Mouse (Mus musculus) ES-Bruce4 (cell line): Measurements from ENCODE around the gene Ikbke. TPM values are rescaled to one million over a fixed set of nuclear protein-coding genes. Genes with fewer than 3 reads are reported as not detected.

Source experiments
- H3K27ac ChIP-seq: 2 replicates; pipeline ENCODE4 v1.5.1; 2012; ENCODE audit warnings: low read length, inconsistent platforms; ENCODE audit not compliant: insufficient read depth
- H3K27me3 ChIP-seq: 2 replicates; pipeline ENCODE4 v1.6.1; 2012; ENCODE audit warnings: mild to moderate bottlenecking, low read length, inconsistent platforms; ENCODE audit not compliant: control insufficient read depth, poor library complexity, insufficient read depth, severe bottlenecking
- H3K36me3 ChIP-seq: 2 replicates; pipeline ENCODE4 v1.6.1; 2012; ENCODE audit warnings: inconsistent platforms, mild to moderate bottlenecking, low read length, moderate library complexity; ENCODE audit not compliant: control insufficient read depth, poor library complexity, insufficient read depth, severe bottlenecking
- H3K4me1 ChIP-seq: one replicate; pipeline ENCODE4 v1.8.1; 2011; ENCODE audit warnings: low read length; ENCODE audit not compliant: control insufficient read depth, insufficient read depth
- H3K4me3 ChIP-seq: 2 replicates; pipeline ENCODE4 v1.5.1; 2011; ENCODE audit warnings: low read depth, mild to moderate bottlenecking, low read length
- H3K9ac ChIP-seq: 2 replicates; pipeline ENCODE4 v1.6.1; 2012; ENCODE audit warnings: low read depth, mild to moderate bottlenecking, inconsistent platforms; ENCODE audit not compliant: poor library complexity, severe bottlenecking
- H3K9me3 ChIP-seq: replicated peaks from 2 replicates; pipeline ENCODE4 v1.6.1; 2012; ENCODE audit warnings: mild to moderate bottlenecking, low read length, inconsistent platforms; ENCODE audit not compliant: control insufficient read depth, poor library complexity, insufficient read depth, severe bottlenecking
- CTCF ChIP-seq: IDR thresholded peaks from one replicate; pipeline ENCODE4 v1.8.1; 2011; ENCODE audit warnings: low read depth, low read length
- EP300 ChIP-seq: IDR thresholded peaks from 2 replicates; pipeline ENCODE4 v1.6.1; 2011; ENCODE audit warnings: low read depth, low read length; ENCODE audit not compliant: insufficient read depth
- POLR2A ChIP-seq: IDR thresholded peaks from one replicate; pipeline ENCODE4 v1.8.1; 2011; ENCODE audit warnings: low read length; ENCODE audit not compliant: insufficient read depth
- polyA plus RNA-seq: library from polyadenylated mRNA; stranded (reverse); fragments of >200 nt; gene quantifications from 2 replicates; pipeline ENCODE4 v1.2.4, GENCODE M21; 2011; ENCODE audit warnings: low read depth; ENCODE audit not compliant: missing spikeins, insufficient read depth, insufficient read length

Ikbke gene
- polyA plus RNA-seq, 1 experiment: 4.0 TPM

GRCm38 (mm10) chr1:131204461-131204860, 74.9 kb downstream of the Ikbke start:
- no peaks in the 10 kb centered on the region for H3K27me3 ChIP-seq
- TF ChIP-seq CTCF (no peak), POLR2A (no peak), EP300 (no peak)
- no peak overlapping the region for H3K9ac ChIP-seq

More at GRCm38 (mm10) chr1:131204461-131204860, 74.9 kb downstream of the Ikbke start:
- Histone ChIP-seq H3K4me1 (no peaks in the 10 kb centered on the region), H3K4me3 (no peak overlapping the region), H3K27ac (no peak overlapping the region), H3K9me3 (no peaks in the 10 kb centered on the region), H3K36me3 (no peaks in the 10 kb centered on the region)

Other genes starting within 250 kb of the Ikbke start
- gene Mapkapk2, start 181.8 kb downstream of the Ikbke start, polyA plus RNA-seq: 64.9 and 65.1 TPM in 2 replicates
- 27.3 and 27.6 TPM in 2 replicates for gene Dyrk3, start 141.3 kb downstream of the Ikbke start, polyA plus RNA-seq
- 96.5 and 99.1 TPM in 2 replicates for gene Eif2d, start 126.4 kb downstream of the Ikbke start, polyA plus RNA-seq
- gene Rassf5, start 34.3 kb downstream of the Ikbke start, polyA plus RNA-seq: 0.45 and 1.1 TPM in 2 replicates
- gene Srgap2, start 247.7 kb upstream of the Ikbke start, polyA plus RNA-seq: 78.9 and 83.8 TPM in 2 replicates
- gene Fam72a, start 248.3 kb upstream of the Ikbke start, polyA plus RNA-seq: 6.4 and 6.6 TPM in 2 replicates